Mouse (Mus musculus) kidney, adult 11 months (tissue): ENCODE measurements at regions not wholly inside any gene's neighbourhood (a gene's known extent, or its start where the extent isn't known, plus 50 kb on each side); places are given as distances from the start of the nearest gene placed in this dataset.

Experiments
- DNase-seq: peaks from one replicate; pipeline ENCODE4 v3.0.0; 2022

- no peak for DNase-seq
Observed at GRCm38 (mm10) chr9:118416475-118416874, 61.5 kb upstream of the Eomes start.

GRCm38 (mm10) chr9:118424344-118424743, 53.7 kb upstream of the Eomes start:
- no peak for DNase-seq
